Mouse (Mus musculus) v-Abl transformed pro-B cells (cell line): ENCODE measurements around the gene Padi1.

Experiments
- in situ Hi-C, 2 experiments: fragments of 400-800 bp; cut with MboI; formaldehyde crosslinking; loops; one replicate each; pipeline ENCODE4 v1.15.1; 2025; ENCODE audit not compliant: unreplicated experiment in 2 of 2

Padi1 gene

GRCm38 (mm10) chr4:140869945-140870344, 24.4 kb upstream of the Padi1 start:
- in situ Hi-C loops = no loop called here

GRCm38 (mm10) chr4:140868484-140869190, 23.1 kb upstream of the Padi1 start:
- in situ Hi-C loops = no loop called here

GRCm38 (mm10) chr4:140862036-140862650, 16.6 kb upstream of the Padi1 start:
- in situ Hi-C loops = no loop called here

- in situ Hi-C loops = no loop called here
Observed at GRCm38 (mm10) chr4:140860767-140861147, 15.2 kb upstream of the Padi1 start.

- in situ Hi-C loops = no loop called here
Observed at GRCm38 (mm10) chr4:140860125-140860766, 14.7 kb upstream of the Padi1 start.

GRCm38 (mm10) chr4:140859291-140859690, 13.7 kb upstream of the Padi1 start:
- in situ Hi-C loops = no loop called here

GRCm38 (mm10) chr4:140857813-140858212, 12.2 kb upstream of the Padi1 start:
- in situ Hi-C loops = no loop called here

GRCm38 (mm10) chr4:140857041-140857440, 11.5 kb upstream of the Padi1 start:
- in situ Hi-C loops = no loop called here

GRCm38 (mm10) chr4:140855151-140855550, 9.6 kb upstream of the Padi1 start:
- in situ Hi-C loops = no loop called here

GRCm38 (mm10) chr4:140854455-140854864, 8.9 kb upstream of the Padi1 start:
- in situ Hi-C loops = no loop called here

- in situ Hi-C loops = no loop called here
Observed at GRCm38 (mm10) chr4:140853626-140854025, 8.0 kb upstream of the Padi1 start.

- in situ Hi-C loops = loop anchor here in 1 of 2 experiments (5.0 kb wide), 1 partner anchor 33 kb away; no protein-coding TSS in a partner anchor
Observed at GRCm38 (mm10) chr4:140849310-140849709, 3.7 kb upstream of the Padi1 start.

GRCm38 (mm10) chr4:140844991-140845390, 587 bp downstream of the Padi1 start:
- in situ Hi-C loops = loop anchor here in 1 of 2 experiments (5.0 kb wide), 1 partner anchor 37 kb away; no protein-coding TSS in a partner anchor

- in situ Hi-C loops = no loop called here
Observed at GRCm38 (mm10) chr4:140843670-140844280, 1.8 kb downstream of the Padi1 start.

GRCm38 (mm10) chr4:140842909-140843308, 2.7 kb downstream of the Padi1 start:
- in situ Hi-C loops = no loop called here

- in situ Hi-C loops = no loop called here
Observed at GRCm38 (mm10) chr4:140837879-140838278, 7.7 kb downstream of the Padi1 start.

GRCm38 (mm10) chr4:140836208-140836866, 9.2 kb downstream of the Padi1 start:
- in situ Hi-C loops = no loop called here

GRCm38 (mm10) chr4:140835682-140836081, 9.9 kb downstream of the Padi1 start:
- in situ Hi-C loops = no loop called here

GRCm38 (mm10) chr4:140834327-140834934, 11.1 kb downstream of the Padi1 start:
- in situ Hi-C loops = no loop called here

- in situ Hi-C loops = no loop called here
Observed at GRCm38 (mm10) chr4:140832821-140833220, 12.8 kb downstream of the Padi1 start.
